Mouse (Mus musculus) embryonic facial prominence, embryonic 13.5 days (tissue): ENCODE results near the gene Acads. TPM values are rescaled to one million over a fixed set of nuclear protein-coding genes. Genes with fewer than 3 reads are reported as not detected.

Experiments used
- ATAC-seq: fragments of 200-750 bp; cut with Nextera tagmentation; 2 replicates; pipeline ENCODE4 v1.8.0; 2017; ENCODE audit warnings: low read depth; ENCODE audit not compliant: insufficient number of reproducible peaks, insufficient read depth, low FRiP score, low TSS enrichment
- H3K27ac ChIP-seq: fragments of 300-500 bp; sonication (generic); 2 replicates; pipeline ENCODE4 v1.5.1; 2015; ENCODE audit warnings: moderate library complexity, mild to moderate bottlenecking, inconsistent platforms
- H3K27me3 ChIP-seq: fragments of 300-500 bp; sonication (generic); 2 replicates; pipeline ENCODE4 v1.6.1; 2015; ENCODE audit warnings: mild to moderate bottlenecking, inconsistent platforms
- H3K36me3 ChIP-seq: fragments of 300-500 bp; sonication (generic); 2 replicates; pipeline ENCODE4 v1.6.1; 2015; ENCODE audit warnings: mild to moderate bottlenecking, inconsistent platforms
- H3K4me1 ChIP-seq: fragments of 300-500 bp; sonication (generic); 2 replicates; pipeline ENCODE4 v1.6.1; 2015; ENCODE audit warnings: inconsistent platforms
- H3K4me2 ChIP-seq: fragments of 300-500 bp; sonication (generic); 2 replicates; pipeline ENCODE4 v1.6.1; 2015; ENCODE audit warnings: moderate library complexity, mild to moderate bottlenecking, inconsistent platforms
- H3K4me3 ChIP-seq: fragments of 300-500 bp; sonication (generic); 2 replicates; pipeline ENCODE4 v1.5.1; 2015; ENCODE audit warnings: mild to moderate bottlenecking, inconsistent platforms
- H3K9ac ChIP-seq: fragments of 300-500 bp; sonication (generic); 2 replicates; pipeline ENCODE4 v1.6.1; 2015; ENCODE audit warnings: mild to moderate bottlenecking, inconsistent platforms
- H3K9me3 ChIP-seq: fragments of 300-500 bp; sonication (generic); 2 replicates; pipeline ENCODE4 v1.6.1; 2016; ENCODE audit warnings: inconsistent platforms
- WGBS: fragments of 180-500 bp; shearing (Covaris S2); methylation state at CpG from one replicate; pipeline ENCODE4 v1.1.7; 2015; ENCODE audit warnings: mixed read lengths; 5-methylcytosine and 5-hydroxymethylcytosine counted together
- polyA plus RNA-seq: library from polyadenylated mRNA; unstranded; fragments of >200 nt; fragmentation: Nextera tagmentation; extraction: Ambion mirVana; gene quantifications from 2 replicates; pipeline ENCODE4 v1.2.1, GENCODE M21; 2015

Acads gene
- polyA plus RNA-seq, 1 experiment from 2014 or later = 52.5 TPM

- H3K4me2 ChIP-seq = peak overlapping the region; percentile 89
- H3K9me3 ChIP-seq = no peaks in the 10 kb centered on the region
- H3K36me3 ChIP-seq = peaks cover 27% of the 10 kb centered on the region
- H3K4me1 ChIP-seq = peaks cover 16% of the 10 kb centered on the region
- no peaks in the 10 kb centered on the region for H3K27me3 ChIP-seq
- H3K9ac ChIP-seq = peak overlapping the region; percentile 87
- peak overlapping the region; percentile 91 for H3K4me3 ChIP-seq
- H3K27ac ChIP-seq = no peak overlapping the region
- ATAC-seq = no peak
- WGBS = 48% methylated on average over 6 of the region's 6 CpGs
Observed at GRCm38 (mm10) chr5:115133358-115134066, 14.4 kb upstream of the Acads start.

GRCm38 (mm10) chr5:115132465-115132864, 13.3 kb upstream of the Acads start:
- no peak overlapping the region for H3K4me3 ChIP-seq
- H3K27me3 ChIP-seq = no peaks in the 10 kb centered on the region
- no peak overlapping the region for H3K9ac ChIP-seq
- peaks cover 16% of the 10 kb centered on the region for H3K4me1 ChIP-seq
- no peaks in the 10 kb centered on the region for H3K9me3 ChIP-seq
- WGBS = 92% methylated on average over 8 of the region's 8 CpGs
- H3K4me2 ChIP-seq = peak overlapping the region; percentile 89
- peaks cover 37% of the 10 kb centered on the region for H3K36me3 ChIP-seq
- no peak overlapping the region for H3K27ac ChIP-seq
- no peak for ATAC-seq

GRCm38 (mm10) chr5:115129328-115129727, 10.2 kb upstream of the Acads start:
- H3K4me3 ChIP-seq = no peak overlapping the region
- 83% methylated on average over 6 of the region's 6 CpGs for WGBS
- H3K4me2 ChIP-seq = no peak overlapping the region
- H3K4me1 ChIP-seq = peaks cover 28% of the 10 kb centered on the region
- no peak overlapping the region for H3K9ac ChIP-seq
- H3K36me3 ChIP-seq = peaks cover 65% of the 10 kb centered on the region
- no peak for ATAC-seq
- H3K27me3 ChIP-seq = no peaks in the 10 kb centered on the region
- no peak overlapping the region for H3K27ac ChIP-seq
- H3K9me3 ChIP-seq = no peaks in the 10 kb centered on the region

- no peaks in the 10 kb centered on the region for H3K9me3 ChIP-seq
- H3K27ac ChIP-seq = no peak overlapping the region
- H3K4me3 ChIP-seq = no peak overlapping the region
- no peak overlapping the region for H3K9ac ChIP-seq
- ATAC-seq = no peak
- H3K4me1 ChIP-seq = peaks cover 13% of the 10 kb centered on the region
- no peak overlapping the region for H3K4me2 ChIP-seq
- H3K36me3 ChIP-seq = peaks cover 80% of the 10 kb centered on the region
- H3K27me3 ChIP-seq = no peaks in the 10 kb centered on the region
- WGBS = 93% methylated on average over 22 of the region's 22 CpGs
Observed at GRCm38 (mm10) chr5:115127421-115128179, 8.5 kb upstream of the Acads start.

- WGBS = 92% methylated on average over 28 of the region's 28 CpGs
- H3K36me3 ChIP-seq = peaks cover 83% of the 10 kb centered on the region
Observed at GRCm38 (mm10) chr5:115126578-115127312, 7.6 kb upstream of the Acads start.

GRCm38 (mm10) chr5:115125211-115125871, 6.2 kb upstream of the Acads start:
- ATAC-seq = no peak
- Histone ChIP-seq H3K4me2 (peak overlapping the region; percentile 16), H3K4me3 (no peak overlapping the region), H3K4me1 (peaks cover 12% of the 10 kb centered on the region), H3K36me3 (peaks cover 72% of the 10 kb centered on the region), H3K27ac (peak overlapping the region; percentile 57; the same call in 1 of the 2 replicates), H3K27me3 (no peaks in the 10 kb centered on the region), H3K9ac (peak overlapping the region; percentile 17; the same call in 1 of the 2 replicates), H3K9me3 (no peaks in the 10 kb centered on the region)
- 21% methylated on average over 24 of the region's 24 CpGs for WGBS

More at GRCm38 (mm10) chr5:115126578-115127312, 7.6 kb upstream of the Acads start:
- ATAC-seq = 0 out of 2 replicates have a peak, but pooled peaks have one; percentile 13
- H3K27ac ChIP-seq = no peak overlapping the region
- H3K9me3 ChIP-seq = no peaks in the 10 kb centered on the region
- no peak overlapping the region for H3K4me3 ChIP-seq
- H3K9ac ChIP-seq = no peak overlapping the region
- H3K4me1 ChIP-seq = peaks cover 12% of the 10 kb centered on the region
- H3K27me3 ChIP-seq = no peaks in the 10 kb centered on the region
- H3K4me2 ChIP-seq = no peak overlapping the region

- no peak for ATAC-seq
- Histone ChIP-seq H3K27me3 (no peaks in the 10 kb centered on the region), H3K4me3 (no peak overlapping the region), H3K9ac (0 out of 2 replicates have a peak overlapping the region, but pooled peaks have one; percentile 17), H3K36me3 (peaks cover 65% of the 10 kb centered on the region), H3K27ac (no peak overlapping the region), H3K9me3 (no peaks in the 10 kb centered on the region), H3K4me2 (no peak overlapping the region), H3K4me1 (peaks cover 12% of the 10 kb centered on the region)
- WGBS = 92% methylated on average over 6 of the region's 6 CpGs
Observed at GRCm38 (mm10) chr5:115124690-115125089, 5.5 kb upstream of the Acads start.

- H3K4me2 ChIP-seq = no peak overlapping the region
- peaks cover 19% of the 10 kb centered on the region for H3K4me1 ChIP-seq
- H3K4me3 ChIP-seq = no peak overlapping the region
- 68% methylated on average over 5 of the region's 5 CpGs for WGBS
- H3K36me3 ChIP-seq = peaks cover 49% of the 10 kb centered on the region
- no peaks in the 10 kb centered on the region for H3K9me3 ChIP-seq
- H3K9ac ChIP-seq = no peak overlapping the region
- H3K27me3 ChIP-seq = no peaks in the 10 kb centered on the region
- H3K27ac ChIP-seq = no peak overlapping the region
- no peak for ATAC-seq
Observed at GRCm38 (mm10) chr5:115120978-115121377, 1.8 kb upstream of the Acads start.

- H3K4me2 ChIP-seq = no peak overlapping the region
- no peak overlapping the region for H3K4me3 ChIP-seq
- WGBS = 96% methylated on average over 13 of the region's 13 CpGs
- no peaks in the 10 kb centered on the region for H3K27me3 ChIP-seq
- no peaks in the 10 kb centered on the region for H3K9me3 ChIP-seq
- H3K9ac ChIP-seq = no peak overlapping the region
- H3K36me3 ChIP-seq = peaks cover 45% of the 10 kb centered on the region
- no peak for ATAC-seq
- H3K27ac ChIP-seq = no peak overlapping the region
- H3K4me1 ChIP-seq = peaks cover 7% of the 10 kb centered on the region; the same call in 1 of the 2 replicates
Observed at GRCm38 (mm10) chr5:115117467-115117866, 1.7 kb downstream of the Acads start.

GRCm38 (mm10) chr5:115116426-115116825, 2.7 kb downstream of the Acads start:
- ATAC-seq = no peak
- H3K27ac ChIP-seq = no peak overlapping the region
- H3K4me2 ChIP-seq = no peak overlapping the region
- H3K27me3 ChIP-seq = no peaks in the 10 kb centered on the region
- peaks cover 53% of the 10 kb centered on the region for H3K36me3 ChIP-seq
- 90% methylated on average over 3 of the region's 3 CpGs for WGBS
- no peak overlapping the region for H3K9ac ChIP-seq
- H3K9me3 ChIP-seq = no peaks in the 10 kb centered on the region
- H3K4me3 ChIP-seq = no peak overlapping the region
- H3K4me1 ChIP-seq = peaks cover 7% of the 10 kb centered on the region; the same call in 1 of the 2 replicates

GRCm38 (mm10) chr5:115114501-115114900, 4.6 kb downstream of the Acads start:
- no peak for ATAC-seq
- Histone ChIP-seq H3K36me3 (peaks cover 72% of the 10 kb centered on the region), H3K9ac (no peak overlapping the region), H3K27ac (no peak overlapping the region), H3K4me2 (no peak overlapping the region), H3K4me1 (peaks cover 7% of the 10 kb centered on the region; the same call in 1 of the 2 replicates), H3K27me3 (no peaks in the 10 kb centered on the region), H3K9me3 (no peaks in the 10 kb centered on the region), H3K4me3 (no peak overlapping the region)
- WGBS = 94% methylated on average over 8 of the region's 8 CpGs
